Mouse (Mus musculus): Measurements from ENCODE around the gene Ric8b.

Ric8b gene

GRCm38 (mm10) chr10:85054876-85055275 is 137.5 kb downstream of the Ric8b start:
- DNase-seq (ENCODE audit: low read depth, low spot score): no peak
